Mouse (Mus musculus) forebrain, embryonic 14.5 days (tissue): ENCODE measurements around the gene Lysmd2. TPM values are rescaled to one million over a fixed set of nuclear protein-coding genes. Genes with fewer than 3 reads are reported as not detected.

ENCODE experiments used
- ATAC-seq: fragments of 200-750 bp; cut with Nextera tagmentation; 2 replicates; pipeline ENCODE4 v1.8.0; 2017; ENCODE audit warnings: mild to moderate bottlenecking, moderate library complexity
- DNase-seq: peaks from one replicate; pipeline ENCODE4 v3.0.0-alpha.2; 2015; ENCODE audit warnings: low spot score
- H3K27ac ChIP-seq: fragments of 300-500 bp; sonication (generic); 2 replicates; pipeline ENCODE4 v1.5.1; 2014; ENCODE audit warnings: low read depth, mild to moderate bottlenecking, control low read depth, low read length, moderate library complexity
- H3K27me3 ChIP-seq: fragments of 300-500 bp; sonication (generic); replicated peaks from 2 replicates; pipeline ENCODE4 v1.6.1; 2014; ENCODE audit warnings: low read length, control low read depth, mixed read lengths; ENCODE audit not compliant: control insufficient read depth, insufficient read depth
- H3K36me3 ChIP-seq: fragments of 300-500 bp; sonication (generic); 2 replicates; pipeline ENCODE4 v1.6.1; 2014; ENCODE audit warnings: low read length, control low read depth; ENCODE audit not compliant: control insufficient read depth, insufficient read depth
- H3K4me1 ChIP-seq: fragments of 300-500 bp; sonication (generic); 2 replicates; pipeline ENCODE4 v1.6.1; 2014; ENCODE audit warnings: antibody characterized with exemption, low read length, control low read depth; ENCODE audit not compliant: control insufficient read depth, insufficient read depth
- H3K4me2 ChIP-seq: fragments of 300-500 bp; sonication (generic); 2 replicates; pipeline ENCODE4 v1.6.1; 2014; ENCODE audit warnings: mild to moderate bottlenecking, control low read depth, low read length
- H3K4me3 ChIP-seq: fragments of 300-500 bp; sonication (generic); 2 replicates; pipeline ENCODE4 v1.5.1; 2014; ENCODE audit warnings: low read depth, low read length, control low read depth
- H3K9ac ChIP-seq: fragments of 300-500 bp; sonication (generic); 2 replicates; pipeline ENCODE4 v1.6.1; 2014; ENCODE audit warnings: mild to moderate bottlenecking, low read length, control low read depth, moderate library complexity
- H3K9me3 ChIP-seq: fragments of 300-500 bp; sonication (generic); replicated peaks from 2 replicates; pipeline ENCODE4 v1.6.1; 2016; ENCODE audit warnings: low read length, control low read depth, mixed read lengths; ENCODE audit not compliant: control insufficient read depth
- WGBS: fragments of 180-500 bp; shearing (Covaris S2); extraction: QIAGEN DNeasy Blood & Tissue Kit; methylation state at CpG from one replicate; pipeline ENCODE4 v1.1.7; 2014; 5-methylcytosine and 5-hydroxymethylcytosine counted together
- polyA plus RNA-seq: library from polyadenylated mRNA; unstranded; fragments of >200 nt; fragmentation: Nextera tagmentation; extraction: Ambion mirVana; gene quantifications from 2 replicates; pipeline ENCODE4 v1.2.1, GENCODE M21; 2014

Lysmd2 gene
- polyA plus RNA-seq, 1 experiment from 2014 or later = 26.0 TPM

GRCm38 (mm10) chr9:75679629-75680028 lies 54.1 kb downstream of the Lysmd2 start:
- Histone ChIP-seq H3K4me1 (no peaks in the 10 kb centered on the region), H3K4me3 (no peak overlapping the region), H3K9ac (no peak overlapping the region), H3K27ac (no peak overlapping the region), H3K4me2 (no peak overlapping the region), H3K36me3 (peaks cover 45% of the 10 kb centered on the region), H3K9me3 (no peaks in the 10 kb centered on the region), H3K27me3 (no peaks in the 10 kb centered on the region)
- no peak for DNase-seq
- WGBS = 72% methylated on average over 4 of the region's 4 CpGs
- ATAC-seq = no peak

- WGBS = 91% methylated on average over 5 of the region's 5 CpGs
These were observed 55.1 kb downstream of the Lysmd2 start for GRCm38 (mm10) chr9:75680606-75681005.

DNA sequence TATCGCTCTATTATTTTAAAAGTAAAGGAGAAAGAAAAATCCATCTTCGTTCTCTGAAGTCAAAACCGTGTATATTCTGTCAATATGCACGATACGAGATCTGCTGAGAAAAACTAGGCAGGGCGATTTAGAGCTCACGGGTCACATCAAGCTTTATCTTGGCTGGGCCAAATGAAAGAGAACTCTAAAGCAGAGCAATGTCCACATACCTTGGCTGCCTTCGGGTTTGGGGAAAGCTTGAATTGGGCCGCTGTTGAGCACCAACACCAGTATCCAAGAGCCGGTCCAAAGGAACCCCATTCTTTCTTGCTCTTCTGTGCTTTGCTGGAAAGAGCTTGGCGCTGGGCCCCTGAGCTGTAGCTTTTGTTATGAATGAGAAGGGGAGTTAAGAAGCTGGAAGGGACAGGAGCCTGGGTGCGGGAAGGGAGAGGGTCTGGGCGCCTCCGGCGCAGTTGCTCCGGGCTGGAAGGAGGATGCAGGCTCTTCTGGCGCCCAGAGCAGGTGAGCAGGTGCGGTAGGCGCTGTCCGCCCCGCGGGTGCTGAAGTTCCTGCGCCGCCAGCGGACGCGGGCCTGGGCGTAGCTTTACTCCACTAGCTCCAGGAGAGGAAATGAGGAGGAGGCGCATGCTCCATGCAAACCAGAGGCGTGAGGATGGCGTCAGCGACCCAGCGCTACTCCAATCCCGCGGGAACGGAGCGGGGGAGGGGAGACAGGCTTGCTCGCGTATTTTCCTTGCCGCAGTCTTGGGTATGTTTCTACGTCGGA lies 58.1 kb downstream of the Lysmd2 start, which contains the start of gene Scg3:
Scg3 (minus strand) TSS at position 631 of the 766 bp plus-strand sequence.
- Histone ChIP-seq H3K9me3 (no peaks in the 10 kb centered on the region), H3K4me2 (peak within 1 kb of the TSS; percentile 52), H3K36me3 (peaks cover 14% of the 10 kb centered on the region), H3K27me3 (no peaks in the 10 kb centered on the region), H3K9ac (peak within 1 kb of the TSS; percentile 73), H3K4me1 (no peaks in the 10 kb centered on the region), H3K4me3 (peak within 1 kb of the TSS; percentile 51), H3K27ac (peak within 1 kb of the TSS; percentile 67; the same call in 1 of the 2 replicates)
- ATAC-seq (peak; percentile 100), DNase-seq (peak; percentile 98)
- WGBS = 5% methylated on average over 42 of the region's 42 CpGs

More at GRCm38 (mm10) chr9:75680606-75681005, 55.1 kb downstream of the Lysmd2 start:
- Histone ChIP-seq H3K9ac (no peak overlapping the region), H3K4me3 (no peak overlapping the region), H3K9me3 (no peaks in the 10 kb centered on the region), H3K36me3 (peaks cover 35% of the 10 kb centered on the region), H3K4me2 (no peak overlapping the region), H3K4me1 (no peaks in the 10 kb centered on the region), H3K27me3 (no peaks in the 10 kb centered on the region), H3K27ac (no peak overlapping the region)
- no peak for ATAC-seq
- no peak for DNase-seq

- Histone ChIP-seq H3K9me3 (no peaks in the 10 kb centered on the region), H3K4me1 (no peaks in the 10 kb centered on the region), H3K9ac (peak overlapping the region; percentile 73), H3K4me3 (peak overlapping the region; percentile 51), H3K4me2 (peak overlapping the region; percentile 52), H3K27me3 (no peaks in the 10 kb centered on the region), H3K36me3 (peaks cover 8% of the 10 kb centered on the region), H3K27ac (0 out of 2 replicates have a peak overlapping the region, but pooled peaks have one; percentile 45)
- WGBS = 44% methylated on average over 4 of the region's 4 CpGs
- no peak for DNase-seq
- peak; percentile 12; the same call in 1 of the 2 replicates for ATAC-seq
These were observed 58.8 kb downstream of the Lysmd2 start for GRCm38 (mm10) chr9:75684292-75684691.

- Histone ChIP-seq H3K27me3 (no peaks in the 10 kb centered on the region), H3K27ac (no peak overlapping the region), H3K9ac (peak overlapping the region; percentile 73; the same call in 1 of the 2 replicates), H3K4me3 (peak overlapping the region; percentile 51; the same call in 1 of the 2 replicates), H3K4me2 (peak overlapping the region; percentile 52), H3K4me1 (no peaks in the 10 kb centered on the region), H3K36me3 (peaks cover 7% of the 10 kb centered on the region), H3K9me3 (no peaks in the 10 kb centered on the region)
- no peak for ATAC-seq
- peak; percentile 37 for DNase-seq
- 26% methylated on average over 3 of the region's 3 CpGs for WGBS
These were observed 59.2 kb downstream of the Lysmd2 start for GRCm38 (mm10) chr9:75684772-75685171.

Other genes starting within 250 kb of the Lysmd2 start
- gene Mapk6, start 215.7 kb upstream of the Lysmd2 start, polyA plus RNA-seq = 140 and 141 TPM in 2 replicates
- 34.1 and 39.7 TPM in 2 replicates for gene Leo1, start 184.2 kb upstream of the Lysmd2 start, polyA plus RNA-seq
- gene Tmod3, start 66.1 kb upstream of the Lysmd2 start, polyA plus RNA-seq = 92.4 and 104 TPM in 2 replicates
- 127 and 193 TPM in 2 replicates for gene Tmod2, start 14.4 kb upstream of the Lysmd2 start, polyA plus RNA-seq
- 84.2 and 101 TPM in 2 replicates for gene Scg3, start 58.3 kb downstream of the Lysmd2 start, polyA plus RNA-seq
- 1.8 and 2.2 TPM in 2 replicates for gene Bmp5, start 149.6 kb downstream of the Lysmd2 start, polyA plus RNA-seq